Mouse (Mus musculus) kidney, embryonic 16.5 days (tissue): ENCODE results near the gene Pitpnc1. TPM values are rescaled to one million over a fixed set of nuclear protein-coding genes. Genes with fewer than 3 reads are reported as not detected.

ENCODE experiments used
- ATAC-seq: fragments of 200-750 bp; cut with Nextera tagmentation; 2 replicates; pipeline ENCODE4 v1.8.0; 2017; ENCODE audit warnings: moderate TSS enrichment; ENCODE audit not compliant: low FRiP score, low TSS enrichment
- H3K27ac ChIP-seq: fragments of 300-500 bp; sonication (generic); 2 replicates; pipeline ENCODE4 v1.5.1; 2014; ENCODE audit warnings: low read length
- H3K27me3 ChIP-seq: fragments of 300-500 bp; sonication (generic); 2 replicates; pipeline ENCODE4 v1.6.1; 2014; ENCODE audit warnings: low read length, control low read depth, mixed read lengths; ENCODE audit not compliant: insufficient read depth
- H3K36me3 ChIP-seq: fragments of 300-500 bp; sonication (generic); 2 replicates; pipeline ENCODE4 v1.6.1; 2014; ENCODE audit warnings: low read length, control low read depth, mixed read lengths; ENCODE audit not compliant: insufficient read depth
- H3K4me1 ChIP-seq: fragments of 300-500 bp; sonication (generic); 2 replicates; pipeline ENCODE4 v1.6.1; 2014; ENCODE audit warnings: low read length, control low read depth, mixed read lengths; ENCODE audit not compliant: insufficient read depth
- H3K4me2 ChIP-seq: fragments of 300-500 bp; sonication (generic); replicated peaks from 2 replicates; pipeline ENCODE4 v1.6.1; 2014; ENCODE audit warnings: low read depth, low read length
- H3K4me3 ChIP-seq: fragments of 300-500 bp; sonication (generic); 2 replicates; pipeline ENCODE4 v1.5.1; 2014; ENCODE audit warnings: mild to moderate bottlenecking, low read length
- H3K9ac ChIP-seq: fragments of 300-500 bp; sonication (generic); replicated peaks from 2 replicates; pipeline ENCODE4 v1.6.1; 2014; ENCODE audit warnings: low read length
- H3K9me3 ChIP-seq: fragments of 300-500 bp; sonication (generic); 2 replicates; pipeline ENCODE4 v1.6.1; 2016; ENCODE audit warnings: low read length, control low read depth
- WGBS: fragments of 180-500 bp; shearing (Covaris S2); extraction: QIAGEN DNeasy Blood & Tissue Kit; methylation state at CpG from one replicate; pipeline ENCODE4 v1.1.7; 2014; 5-methylcytosine and 5-hydroxymethylcytosine counted together
- polyA plus RNA-seq: library from polyadenylated mRNA; unstranded; fragments of >200 nt; fragmentation: Nextera tagmentation; extraction: Ambion mirVana; gene quantifications from 2 replicates; pipeline ENCODE4 v1.2.1, GENCODE M21; 2015

Gene Pitpnc1
- polyA plus RNA-seq, 1 experiment from 2014 or later: 21.5 TPM

GRCm38 (mm10) chr11:107400005-107400404 is 70.5 kb downstream of the Pitpnc1 start:
- Histone ChIP-seq H3K4me3 (no peak overlapping the region), H3K36me3 (no peaks in the 10 kb centered on the region), H3K4me1 (peaks cover 11% of the 10 kb centered on the region), H3K9me3 (no peaks in the 10 kb centered on the region), H3K9ac (no peak overlapping the region), H3K27ac (no peak overlapping the region), H3K27me3 (no peaks in the 10 kb centered on the region), H3K4me2 (no peak overlapping the region)
- no peak for ATAC-seq
- 48% methylated on average over 10 of the region's 10 CpGs for WGBS

- Histone ChIP-seq H3K9me3 (no peaks in the 10 kb centered on the region), H3K4me1 (0 out of 2 replicates have a peak, but pooled peaks cover 3% of the 10 kb centered on the region), H3K4me3 (no peak overlapping the region), H3K4me2 (no peak overlapping the region), H3K27ac (peak overlapping the region; percentile 7; the same call in 1 of the 2 replicates), H3K9ac (no peak overlapping the region), H3K36me3 (no peaks in the 10 kb centered on the region), H3K27me3 (no peaks in the 10 kb centered on the region)
- ATAC-seq: no peak; the same call in 1 of the 2 replicates
- 57% methylated on average over 10 of the region's 10 CpGs for WGBS
Observed at GRCm38 (mm10) chr11:107397326-107397998, 73.0 kb downstream of the Pitpnc1 start.

GRCm38 (mm10) chr11:107394245-107394644 is 76.3 kb downstream of the Pitpnc1 start:
- 78% methylated on average over 3 of the region's 3 CpGs for WGBS
- Histone ChIP-seq H3K4me3 (no peak overlapping the region), H3K9me3 (no peaks in the 10 kb centered on the region), H3K4me1 (0 out of 2 replicates have a peak, but pooled peaks cover 3% of the 10 kb centered on the region), H3K27ac (no peak overlapping the region), H3K36me3 (no peaks in the 10 kb centered on the region), H3K9ac (no peak overlapping the region), H3K4me2 (no peak overlapping the region), H3K27me3 (no peaks in the 10 kb centered on the region)
- no peak for ATAC-seq

GRCm38 (mm10) chr11:107393828-107394165 is 76.7 kb downstream of the Pitpnc1 start:
- WGBS: 49% methylated on average over 12 of the region's 12 CpGs
- no peak for ATAC-seq

GRCm38 (mm10) chr11:107393154-107393827 is 77.2 kb downstream of the Pitpnc1 start:
- Histone ChIP-seq H3K27ac (no peak overlapping the region), H3K4me3 (no peak overlapping the region), H3K27me3 (no peaks in the 10 kb centered on the region), H3K9ac (no peak overlapping the region), H3K36me3 (no peaks in the 10 kb centered on the region), H3K9me3 (no peaks in the 10 kb centered on the region), H3K4me2 (no peak overlapping the region), H3K4me1 (0 out of 2 replicates have a peak, but pooled peaks cover 3% of the 10 kb centered on the region)
- 75% methylated on average over 7 of the region's 7 CpGs for WGBS
- no peak for ATAC-seq

More at GRCm38 (mm10) chr11:107393828-107394165, 76.7 kb downstream of the Pitpnc1 start:
- no peaks in the 10 kb centered on the region for H3K36me3 ChIP-seq
- no peak overlapping the region for H3K27ac ChIP-seq
- H3K4me1 ChIP-seq: 0 out of 2 replicates have a peak, but pooled peaks cover 3% of the 10 kb centered on the region
- H3K4me2 ChIP-seq: no peak overlapping the region
- no peaks in the 10 kb centered on the region for H3K27me3 ChIP-seq
- no peak overlapping the region for H3K4me3 ChIP-seq
- no peak overlapping the region for H3K9ac ChIP-seq
- no peaks in the 10 kb centered on the region for H3K9me3 ChIP-seq

- no peak overlapping the region for H3K4me3 ChIP-seq
- no peaks in the 10 kb centered on the region for H3K9me3 ChIP-seq
- WGBS: 83% methylated on average over 2 of the region's 2 CpGs
- H3K9ac ChIP-seq: no peak overlapping the region
- H3K27ac ChIP-seq: no peak overlapping the region
- H3K4me2 ChIP-seq: no peak overlapping the region
- no peaks in the 10 kb centered on the region for H3K4me1 ChIP-seq
- no peaks in the 10 kb centered on the region for H3K27me3 ChIP-seq
- ATAC-seq: no peak
- no peaks in the 10 kb centered on the region for H3K36me3 ChIP-seq
Observed at GRCm38 (mm10) chr11:107390540-107390939, 80.0 kb downstream of the Pitpnc1 start.

- 55% methylated on average over 10 of the region's 10 CpGs for WGBS
Observed at GRCm38 (mm10) chr11:107390001-107390400, 80.5 kb downstream of the Pitpnc1 start.

GRCm38 (mm10) chr11:107386481-107386880 is 84.0 kb downstream of the Pitpnc1 start:
- no peak overlapping the region for H3K4me2 ChIP-seq
- H3K36me3 ChIP-seq: no peaks in the 10 kb centered on the region
- no peaks in the 10 kb centered on the region for H3K9me3 ChIP-seq
- no peak for ATAC-seq
- no peak overlapping the region for H3K4me3 ChIP-seq
- no peaks in the 10 kb centered on the region for H3K27me3 ChIP-seq
- H3K4me1 ChIP-seq: no peaks in the 10 kb centered on the region
- WGBS: 80% methylated on average over 10 of the region's 10 CpGs
- H3K27ac ChIP-seq: no peak overlapping the region
- H3K9ac ChIP-seq: no peak overlapping the region

More at GRCm38 (mm10) chr11:107390001-107390400, 80.5 kb downstream of the Pitpnc1 start:
- Histone ChIP-seq H3K27me3 (no peaks in the 10 kb centered on the region), H3K4me3 (no peak overlapping the region), H3K27ac (no peak overlapping the region), H3K9me3 (no peaks in the 10 kb centered on the region), H3K9ac (no peak overlapping the region), H3K4me2 (no peak overlapping the region), H3K36me3 (no peaks in the 10 kb centered on the region), H3K4me1 (no peaks in the 10 kb centered on the region)
- no peak for ATAC-seq

- no peak for ATAC-seq
- WGBS: 76% methylated on average over 4 of the region's 4 CpGs
- Histone ChIP-seq H3K4me1 (peaks cover under 1% of the 10 kb centered on the region; the same call in 1 of the 2 replicates), H3K4me2 (no peak overlapping the region), H3K36me3 (no peaks in the 10 kb centered on the region), H3K4me3 (no peak overlapping the region), H3K9me3 (no peaks in the 10 kb centered on the region), H3K27me3 (no peaks in the 10 kb centered on the region), H3K9ac (no peak overlapping the region), H3K27ac (no peak overlapping the region)
Observed at GRCm38 (mm10) chr11:107385306-107385705, 85.2 kb downstream of the Pitpnc1 start.

GRCm38 (mm10) chr11:107383985-107384384 is 86.5 kb downstream of the Pitpnc1 start:
- H3K9ac ChIP-seq: no peak overlapping the region
- H3K27ac ChIP-seq: no peak overlapping the region

More at GRCm38 (mm10) chr11:107383985-107384384, 86.5 kb downstream of the Pitpnc1 start:
- H3K4me3 ChIP-seq: no peak overlapping the region
- WGBS: 75% methylated on average over 6 of the region's 6 CpGs
- H3K9me3 ChIP-seq: 0 out of 2 replicates have a peak, but pooled peaks cover 1% of the 10 kb centered on the region
- ATAC-seq: no peak
- no peaks in the 10 kb centered on the region for H3K27me3 ChIP-seq
- no peak overlapping the region for H3K4me2 ChIP-seq
- H3K36me3 ChIP-seq: no peaks in the 10 kb centered on the region
- H3K4me1 ChIP-seq: peaks cover 9% of the 10 kb centered on the region
